Mouse (Mus musculus) kidney, adult 2 months (tissue): ENCODE measurements at regions not wholly inside any gene's neighbourhood (a gene's known extent, or its start where the extent isn't known, plus 50 kb on each side); places are given as distances from the start of the nearest gene placed in this dataset.

Experiments used
- CTCF ChIP-seq: fragments of 200-500 bp; conservative IDR thresholded peaks from 2 replicates; pipeline ENCODE4 v1.5.1; 2011; ENCODE audit warnings: low read depth, mild to moderate bottlenecking, control low read depth, low read length, moderate library complexity, mixed read lengths; ENCODE audit not compliant: insufficient read depth, insufficient read length
- POLR2A ChIP-seq: fragments of 200-500 bp; IDR thresholded peaks from one replicate; pipeline ENCODE4 v1.6.1; 2011; ENCODE audit warnings: low read depth, low read length, control low read depth

DNA sequence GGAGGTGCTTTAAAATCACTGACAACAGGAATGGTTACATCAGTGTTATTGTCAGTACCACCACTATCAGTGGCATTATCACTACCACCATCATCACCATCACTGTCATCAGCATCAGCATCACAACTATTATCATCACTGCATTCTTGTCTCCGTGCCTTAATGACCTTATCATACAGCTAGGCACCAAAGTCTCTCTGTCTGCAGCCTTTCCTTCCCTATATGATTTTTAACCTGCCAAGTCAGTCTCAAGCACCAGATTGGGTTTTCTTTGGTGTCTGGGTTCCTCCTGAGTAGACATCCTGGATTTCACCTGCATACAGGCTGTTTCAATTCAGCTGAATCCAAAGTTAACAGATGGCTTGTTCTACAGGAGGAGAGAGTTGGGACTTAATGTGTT, 78.9 kb upstream of the Api5 start:
- TF ChIP-seq POLR2A (no peak), CTCF (no peak)
